Mouse (Mus musculus) liver, postnatal 0 days (tissue): Measurements from ENCODE around the gene Lgsn. TPM values are rescaled to one million over a fixed set of nuclear protein-coding genes. Genes with fewer than 3 reads are reported as not detected.

ENCODE experiments used
- ATAC-seq: fragments of 200-750 bp; cut with Nextera tagmentation; 2 replicates; pipeline ENCODE4 v1.8.0; 2017; ENCODE audit warnings: mild to moderate bottlenecking, moderate library complexity
- DNase-seq: peaks from one replicate; pipeline ENCODE4 v3.0.0-alpha.2; 2016
- H3K27ac ChIP-seq: fragments of 300-500 bp; sonication (generic); 2 replicates; pipeline ENCODE4 v1.5.1; 2014; ENCODE audit warnings: antibody characterized with exemption, moderate library complexity, mild to moderate bottlenecking, low read depth
- H3K27me3 ChIP-seq: fragments of 300-500 bp; sonication (generic); 2 replicates; pipeline ENCODE4 v1.6.1; 2014; ENCODE audit warnings: low read length, control low read depth, mixed read lengths; ENCODE audit not compliant: insufficient read depth
- H3K36me3 ChIP-seq: fragments of 300-500 bp; sonication (generic); replicated peaks from 2 replicates; pipeline ENCODE4 v1.6.1; 2014; ENCODE audit warnings: mild to moderate bottlenecking, control low read depth, low read length, moderate library complexity, mixed read lengths; ENCODE audit not compliant: insufficient read depth
- H3K4me1 ChIP-seq: fragments of 300-500 bp; sonication (generic); 2 replicates; pipeline ENCODE4 v1.6.1; 2014; ENCODE audit warnings: antibody characterized with exemption, mild to moderate bottlenecking, control low read depth; ENCODE audit not compliant: insufficient read depth
- H3K4me2 ChIP-seq: fragments of 300-500 bp; sonication (generic); 2 replicates; pipeline ENCODE4 v1.6.1; 2014; ENCODE audit warnings: low read depth, mild to moderate bottlenecking, low read length, moderate library complexity, mixed read lengths
- H3K4me3 ChIP-seq: fragments of 300-500 bp; sonication (generic); 2 replicates; pipeline ENCODE4 v1.5.1; 2014; ENCODE audit warnings: low read depth, low read length
- H3K9ac ChIP-seq: fragments of 300-500 bp; sonication (generic); replicated peaks from 2 replicates; pipeline ENCODE4 v1.6.1; 2014; ENCODE audit warnings: mild to moderate bottlenecking, moderate library complexity
- H3K9me3 ChIP-seq: fragments of 300-500 bp; sonication (generic); 2 replicates; pipeline ENCODE4 v1.6.1; 2016; ENCODE audit warnings: mild to moderate bottlenecking, control low read depth, low read length, mixed read lengths
- CTCF ChIP-seq: sonication (generic); IDR thresholded peaks from 2 replicates; pipeline ENCODE4 v1.5.1; 2016; ENCODE audit warnings: antibody characterized with exemption, low read depth
- EP300 ChIP-seq: IDR thresholded peaks from 2 replicates; pipeline ENCODE4 v1.6.1; 2016; ENCODE audit warnings: antibody characterized with exemption, low read depth, mild to moderate bottlenecking
- WGBS: fragments of 180-500 bp; shearing (Covaris S2); extraction: QIAGEN DNeasy Blood & Tissue Kit; methylation state at CpG from one replicate; pipeline ENCODE4 v1.1.7; 2014; ENCODE audit not compliant: insufficient replicate concordance; 5-methylcytosine and 5-hydroxymethylcytosine counted together
- polyA plus RNA-seq: library from polyadenylated mRNA; unstranded; fragments of >200 nt; fragmentation: Nextera tagmentation; extraction: Ambion mirVana; gene quantifications from 2 replicates; pipeline ENCODE4 v1.2.1, GENCODE M21; 2015

Gene Lgsn
- polyA plus RNA-seq, 1 experiment from 2014 or later = not detected

- ATAC-seq (no peak), DNase-seq (no peak)
- Histone ChIP-seq H3K9me3 (no peaks in the 10 kb centered on the region), H3K27me3 (no peaks in the 10 kb centered on the region), H3K9ac (no peak overlapping the region), H3K36me3 (no peaks in the 10 kb centered on the region), H3K4me1 (no peaks in the 10 kb centered on the region), H3K4me3 (no peak overlapping the region), H3K27ac (no peak overlapping the region), H3K4me2 (no peak overlapping the region)
- TF ChIP-seq EP300 (no peak), CTCF (no peak)
- 48% methylated on average over 3 of the region's 3 CpGs for WGBS
These were observed 29.6 kb downstream of the Lgsn start for GRCm38 (mm10) chr1:31205770-31206169.

GRCm38 (mm10) chr1:31210144-31210543 is 33.9 kb downstream of the Lgsn start:
- H3K9me3 ChIP-seq = no peaks in the 10 kb centered on the region
- no peaks in the 10 kb centered on the region for H3K36me3 ChIP-seq
- no peaks in the 10 kb centered on the region for H3K4me1 ChIP-seq
- no peaks in the 10 kb centered on the region for H3K27me3 ChIP-seq
- no peak overlapping the region for H3K27ac ChIP-seq
- TF ChIP-seq CTCF (peak; percentile 75), EP300 (no peak)
- WGBS = 2% methylated on average over 5 of the region's 5 CpGs
- no peak overlapping the region for H3K9ac ChIP-seq
- DNase-seq (peak; percentile 22), ATAC-seq (no peak)
- no peak overlapping the region for H3K4me2 ChIP-seq
- no peak overlapping the region for H3K4me3 ChIP-seq

GRCm38 (mm10) chr1:31214831-31215230 is 38.6 kb downstream of the Lgsn start:
- Histone ChIP-seq H3K9ac (no peak overlapping the region), H3K27ac (no peak overlapping the region), H3K36me3 (no peaks in the 10 kb centered on the region), H3K9me3 (no peaks in the 10 kb centered on the region), H3K4me2 (no peak overlapping the region), H3K4me3 (no peak overlapping the region), H3K4me1 (no peaks in the 10 kb centered on the region), H3K27me3 (no peaks in the 10 kb centered on the region)
- ATAC-seq = no peak
- no peak for DNase-seq
- TF ChIP-seq CTCF (no peak), EP300 (no peak)
- 74% methylated on average over 1 of the region's 1 CpGs for WGBS

- Histone ChIP-seq H3K9ac (no peak overlapping the region), H3K27ac (no peak overlapping the region), H3K4me3 (no peak overlapping the region), H3K4me1 (no peaks in the 10 kb centered on the region), H3K36me3 (no peaks in the 10 kb centered on the region), H3K9me3 (no peaks in the 10 kb centered on the region), H3K27me3 (no peaks in the 10 kb centered on the region), H3K4me2 (no peak overlapping the region)
- DNase-seq = no peak
- ATAC-seq = no peak
- 81% methylated on average over 4 of the region's 4 CpGs for WGBS
- TF ChIP-seq EP300 (no peak), CTCF (no peak)
These were observed 44.5 kb downstream of the Lgsn start for GRCm38 (mm10) chr1:31220599-31221250.

- no peaks in the 10 kb centered on the region for H3K4me1 ChIP-seq
- TF ChIP-seq CTCF = no peak
- no peak for TF ChIP-seq EP300
- H3K4me2 ChIP-seq = no peak within 1 kb of the TSS
- H3K9ac ChIP-seq = no peak within 1 kb of the TSS
- H3K36me3 ChIP-seq = no peaks in the 10 kb centered on the region
- no peaks in the 10 kb centered on the region for H3K9me3 ChIP-seq
- no peaks in the 10 kb centered on the region for H3K27me3 ChIP-seq
- no peak within 1 kb of the TSS for H3K27ac ChIP-seq
- WGBS = 66% methylated on average over 7 of the region's 7 CpGs
- no peak for DNase-seq
- no peak for ATAC-seq
- H3K4me3 ChIP-seq = no peak within 1 kb of the TSS
These were observed 46.4 kb downstream of the Lgsn start, which contains the start of the genes 4931428L18Rik and Pih1d3 for GRCm38 (mm10) chr1:31222564-31222963. 4931428L18Rik (minus strand) TSS chr1:31222684. Pih1d3 (plus strand) TSS chr1:31222838.

GRCm38 (mm10) chr1:31233319-31234036 is 57.3 kb downstream of the Lgsn start:
- Histone ChIP-seq H3K27me3 (no peaks in the 10 kb centered on the region), H3K4me2 (no peak overlapping the region), H3K4me1 (no peaks in the 10 kb centered on the region), H3K4me3 (no peak overlapping the region), H3K9me3 (no peaks in the 10 kb centered on the region), H3K9ac (no peak overlapping the region), H3K36me3 (no peaks in the 10 kb centered on the region), H3K27ac (no peak overlapping the region)
- DNase-seq = no peak
- no peak for TF ChIP-seq EP300
- no peak for TF ChIP-seq CTCF
- no peak for ATAC-seq

Other genes starting within 250 kb of the Lgsn start
- not detected in 2 replicates for gene AC153137.1, start 198.4 kb upstream of the Lgsn start, polyA plus RNA-seq
- 0.15 and 0.32 TPM in 2 replicates for gene 4931428L18Rik, start 46.3 kb downstream of the Lgsn start, polyA plus RNA-seq
- not detected in 2 replicates for gene Pih1d3, start 46.4 kb downstream of the Lgsn start, polyA plus RNA-seq